Mouse (Mus musculus): ENCODE results near the gene Psg28. TPM values are rescaled to one million over a fixed set of nuclear protein-coding genes. Genes with fewer than 3 reads are reported as not detected.

The Psg28 gene
- not detected for polyA plus RNA-seq (2014; fragmentation: Illumina TruSeq; extraction: RNeasy Lipid Tissue Mini Kit (QIAGEN cat#74804); ENCODE audit: low read depth, low replicate concordance)

DNA sequence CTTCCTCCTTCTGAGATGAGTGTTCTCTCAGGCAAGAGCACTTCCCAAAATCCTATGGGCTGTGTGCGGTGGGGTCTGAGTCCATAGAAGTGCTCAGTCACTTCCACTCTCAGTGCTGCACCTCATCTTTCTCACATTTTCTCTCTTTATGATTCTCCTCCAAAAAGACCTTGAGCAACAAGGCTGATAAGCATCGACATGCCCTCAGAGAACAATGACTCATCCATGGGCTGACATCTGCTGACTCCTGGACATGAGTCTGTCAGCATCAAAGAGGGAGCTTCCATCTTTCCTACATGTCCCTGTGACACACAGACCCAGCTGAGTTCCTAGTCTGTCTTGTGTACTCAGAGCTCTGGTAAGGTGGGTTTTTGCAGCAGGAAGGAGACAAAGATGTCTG is at the start of gene Psg28:
TSS of gene Psg28 (minus strand) at position 101 of the 400 bp plus-strand sequence.

Other genes starting within 250 kb of the Psg28 start
- gene Mill1, start 186.7 kb downstream of the Psg28 start, polyA plus RNA-seq (2014; fragmentation: Illumina TruSeq; extraction: RNeasy Lipid Tissue Mini Kit (QIAGEN cat#74804); ENCODE audit: low read depth, low replicate concordance): 0.11 TPM
- gene Psg18, start 77.0 kb downstream of the Psg28 start, polyA plus RNA-seq (2014; fragmentation: Illumina TruSeq; extraction: RNeasy Lipid Tissue Mini Kit (QIAGEN cat#74804); ENCODE audit: low read depth, low replicate concordance): not detected
- not detected for gene Psg26, start 52.1 kb upstream of the Psg28 start, polyA plus RNA-seq (2014; fragmentation: Illumina TruSeq; extraction: RNeasy Lipid Tissue Mini Kit (QIAGEN cat#74804); ENCODE audit: low read depth, low replicate concordance)
- not detected for gene Psg25, start 100.2 kb upstream of the Psg28 start, polyA plus RNA-seq (2014; fragmentation: Illumina TruSeq; extraction: RNeasy Lipid Tissue Mini Kit (QIAGEN cat#74804); ENCODE audit: low read depth, low replicate concordance)
- not detected for gene Psg27, start 135.3 kb upstream of the Psg28 start, polyA plus RNA-seq (2014; fragmentation: Illumina TruSeq; extraction: RNeasy Lipid Tissue Mini Kit (QIAGEN cat#74804); ENCODE audit: low read depth, low replicate concordance)
- not detected for gene Psg23, start 184.5 kb upstream of the Psg28 start, polyA plus RNA-seq (2014; fragmentation: Illumina TruSeq; extraction: RNeasy Lipid Tissue Mini Kit (QIAGEN cat#74804); ENCODE audit: low read depth, low replicate concordance)
- gene Psg21, start 224.7 kb upstream of the Psg28 start, polyA plus RNA-seq (2014; fragmentation: Illumina TruSeq; extraction: RNeasy Lipid Tissue Mini Kit (QIAGEN cat#74804); ENCODE audit: low read depth, low replicate concordance): not detected